Mouse (Mus musculus) intestine, postnatal 0 days (tissue): ENCODE data around the gene Tas2r138. TPM values are rescaled to one million over a fixed set of nuclear protein-coding genes. Genes with fewer than 3 reads are reported as not detected.

ENCODE experiments used
- ATAC-seq: fragments of 200-750 bp; cut with Nextera tagmentation; 2 replicates; pipeline ENCODE4 v1.8.0; 2017; ENCODE audit warnings: mild to moderate bottlenecking, moderate TSS enrichment, moderate library complexity
- H3K27ac ChIP-seq: fragments of 300-500 bp; sonication (generic); 2 replicates; pipeline ENCODE4 v1.5.1; 2014; ENCODE audit warnings: mild to moderate bottlenecking, low read depth, low read length, moderate library complexity
- H3K27me3 ChIP-seq: fragments of 300-500 bp; sonication (generic); replicated peaks from 2 replicates; pipeline ENCODE4 v1.6.1; 2014; ENCODE audit warnings: low read length, mixed read lengths; ENCODE audit not compliant: control insufficient read depth, insufficient read depth
- H3K36me3 ChIP-seq: fragments of 300-500 bp; sonication (generic); 2 replicates; pipeline ENCODE4 v1.6.1; 2014; ENCODE audit warnings: mild to moderate bottlenecking, moderate library complexity; ENCODE audit not compliant: control insufficient read depth, insufficient read depth
- H3K4me1 ChIP-seq: fragments of 300-500 bp; sonication (generic); replicated peaks from 2 replicates; pipeline ENCODE4 v1.6.1; 2014; ENCODE audit warnings: antibody characterized with exemption, low read length, mixed read lengths; ENCODE audit not compliant: control insufficient read depth, insufficient read depth
- H3K4me2 ChIP-seq: fragments of 300-500 bp; sonication (generic); replicated peaks from 2 replicates; pipeline ENCODE4 v1.6.1; 2014; ENCODE audit warnings: low read depth, mild to moderate bottlenecking, moderate library complexity
- H3K4me3 ChIP-seq: fragments of 300-500 bp; sonication (generic); 2 replicates; pipeline ENCODE4 v1.5.1; 2014; ENCODE audit warnings: low read depth, low read length
- H3K9ac ChIP-seq: fragments of 300-500 bp; sonication (generic); 2 replicates; pipeline ENCODE4 v1.6.1; 2014; ENCODE audit warnings: mild to moderate bottlenecking, low read depth, low read length
- H3K9me3 ChIP-seq: fragments of 300-500 bp; sonication (generic); 2 replicates; pipeline ENCODE4 v1.6.1; 2016; ENCODE audit warnings: mixed run types; ENCODE audit not compliant: control insufficient read depth
- CTCF ChIP-seq: sonication (generic); IDR thresholded peaks from 2 replicates; pipeline ENCODE4 v1.5.1; 2016; ENCODE audit warnings: low read depth, mild to moderate bottlenecking, control low read depth, antibody characterized with exemption, moderate library complexity
- WGBS: fragments of 180-500 bp; shearing (Covaris S2); extraction: QIAGEN DNeasy Blood & Tissue Kit; methylation state at CpG from one replicate; pipeline ENCODE4 v1.1.7; 2014; 5-methylcytosine and 5-hydroxymethylcytosine counted together
- polyA plus RNA-seq: library from polyadenylated mRNA; unstranded; fragments of >200 nt; fragmentation: Nextera tagmentation; extraction: Ambion mirVana; gene quantifications from 2 replicates; pipeline ENCODE4 v1.2.1, GENCODE M21; 2015

Gene Tas2r138
- polyA plus RNA-seq, 1 experiment from 2014 or later: not detected

DNA sequence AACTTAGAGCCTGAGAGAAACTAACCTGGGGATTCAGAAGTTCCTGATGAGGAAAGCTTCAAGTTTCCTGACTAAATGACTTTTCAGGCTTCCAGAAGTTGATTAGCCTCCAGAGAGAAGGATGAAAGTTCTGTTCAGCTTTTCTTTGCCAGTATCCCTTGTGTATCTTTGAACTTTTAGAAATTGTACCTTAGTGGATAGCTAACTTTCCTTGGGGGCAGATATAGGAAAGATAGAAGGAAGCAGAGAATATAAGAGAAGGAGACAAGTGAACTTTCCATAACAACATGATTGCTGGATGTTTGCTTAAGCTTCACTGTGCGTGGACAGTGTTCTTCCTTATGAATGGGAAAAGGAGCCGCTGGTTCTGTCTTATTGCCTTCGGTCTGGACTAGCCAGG lies 43.9 kb downstream of the Tas2r138 start, which contains the start of gene Olfr460:
Olfr460 (plus strand) TSS at position 301 of the 400 bp plus-strand sequence.
- no peaks in the 10 kb centered on the region for H3K4me1 ChIP-seq
- H3K36me3 ChIP-seq: no peaks in the 10 kb centered on the region
- H3K27ac ChIP-seq: no peak within 1 kb of the TSS
- TF ChIP-seq CTCF: no peak
- H3K4me2 ChIP-seq: no peak within 1 kb of the TSS
- ATAC-seq: no peak
- H3K9me3 ChIP-seq: no peaks in the 10 kb centered on the region
- no peaks in the 10 kb centered on the region for H3K27me3 ChIP-seq
- 78% methylated on average over 3 of the region's 3 CpGs for WGBS
- no peak within 1 kb of the TSS for H3K4me3 ChIP-seq
- no peak within 1 kb of the TSS for H3K9ac ChIP-seq

Other genes with a start within 250 kb of the Tas2r138 start
- 4.4 TPM in 2 replicates for gene E330009J07Rik, start 177.2 kb downstream of the Tas2r138 start, polyA plus RNA-seq
- gene Wee2, start 174.2 kb downstream of the Tas2r138 start, polyA plus RNA-seq: not detected in 2 replicates
- 82.8 and 89.1 TPM in 2 replicates for gene Ssbp1, start 142.0 kb downstream of the Tas2r138 start, polyA plus RNA-seq
- not detected in 2 replicates for gene Tas2r137, start 122.1 kb downstream of the Tas2r138 start, polyA plus RNA-seq
- not detected in 2 replicates for gene Tas2r108, start 119.8 kb downstream of the Tas2r138 start, polyA plus RNA-seq
- gene Prss37, start 93.8 kb downstream of the Tas2r138 start, polyA plus RNA-seq: not detected in 2 replicates
- not detected in 2 replicates for gene Olfr461, start 58.3 kb downstream of the Tas2r138 start, polyA plus RNA-seq
- gene Olfr460, start 43.8 kb downstream of the Tas2r138 start, polyA plus RNA-seq: not detected in 2 replicates
- 0.77 and 1.1 TPM in 2 replicates for gene Clec5a, start 27.5 kb downstream of the Tas2r138 start, polyA plus RNA-seq
- 38.9 and 52.2 TPM in 2 replicates for gene Mgam, start 15.5 kb upstream of the Tas2r138 start, polyA plus RNA-seq